Mouse (Mus musculus) heart, embryonic 15.5 days (tissue): ENCODE measurements at regions not wholly inside any gene's neighbourhood (a gene's known extent, or its start where the extent isn't known, plus 50 kb on each side); places are given as distances from the start of the nearest gene placed in this dataset.

Source experiments
- ATAC-seq: fragments of 200-750 bp; cut with Nextera tagmentation; replicated peaks from 2 replicates; pipeline ENCODE4 v1.8.0; 2017; ENCODE audit warnings: low read depth, moderate TSS enrichment; ENCODE audit not compliant: insufficient number of reproducible peaks, insufficient read depth, low FRiP score
- H3K27ac ChIP-seq: fragments of 300-500 bp; sonication (generic); 2 replicates; pipeline ENCODE4 v1.5.1; 2015; ENCODE audit warnings: mild to moderate bottlenecking, inconsistent platforms
- H3K27me3 ChIP-seq: fragments of 300-500 bp; sonication (generic); 2 replicates; pipeline ENCODE4 v1.6.1; 2015; ENCODE audit warnings: inconsistent platforms
- H3K36me3 ChIP-seq: fragments of 300-500 bp; sonication (generic); 2 replicates; pipeline ENCODE4 v1.6.1; 2015; ENCODE audit warnings: mild to moderate bottlenecking, inconsistent platforms
- H3K4me1 ChIP-seq: fragments of 300-500 bp; sonication (generic); replicated peaks from 2 replicates; pipeline ENCODE4 v1.6.1; 2015; ENCODE audit warnings: inconsistent platforms
- H3K4me2 ChIP-seq: fragments of 300-500 bp; sonication (generic); 2 replicates; pipeline ENCODE4 v1.6.1; 2015; ENCODE audit warnings: inconsistent platforms, mild to moderate bottlenecking, moderate library complexity
- H3K4me3 ChIP-seq: fragments of 300-500 bp; sonication (generic); 2 replicates; pipeline ENCODE4 v1.5.1; 2015; ENCODE audit warnings: mild to moderate bottlenecking, inconsistent platforms
- H3K9ac ChIP-seq: fragments of 300-500 bp; sonication (generic); 2 replicates; pipeline ENCODE4 v1.6.1; 2015; ENCODE audit warnings: mild to moderate bottlenecking, inconsistent platforms
- H3K9me3 ChIP-seq: fragments of 300-500 bp; sonication (generic); replicated peaks from 2 replicates; pipeline ENCODE4 v1.6.1; 2016; ENCODE audit warnings: inconsistent platforms
- WGBS: fragments of 180-500 bp; shearing (Covaris S2); methylation state at CpG from one replicate; pipeline ENCODE4 v1.1.7; 2015; ENCODE audit warnings: mixed read lengths; 5-methylcytosine and 5-hydroxymethylcytosine counted together

GRCm38 (mm10) chr8:12487201-12487600 is 85.6 kb upstream of the Spaca7 start:
- Histone ChIP-seq H3K27me3 (peaks cover 40% of the 10 kb centered on the region), H3K4me3 (no peak overlapping the region), H3K9ac (no peak overlapping the region), H3K4me1 (0 out of 2 replicates have a peak, but pooled peaks cover 4% of the 10 kb centered on the region), H3K4me2 (no peak overlapping the region), H3K27ac (no peak overlapping the region), H3K36me3 (no peaks in the 10 kb centered on the region), H3K9me3 (no peaks in the 10 kb centered on the region)
- ATAC-seq = no peak
- WGBS = 45% methylated on average over 11 of the region's 11 CpGs

- WGBS = 84% methylated on average over 5 of the region's 5 CpGs
- Histone ChIP-seq H3K27ac (no peak overlapping the region), H3K4me1 (0 out of 2 replicates have a peak, but pooled peaks cover 4% of the 10 kb centered on the region), H3K9me3 (no peaks in the 10 kb centered on the region), H3K4me2 (no peak overlapping the region), H3K4me3 (no peak overlapping the region), H3K9ac (no peak overlapping the region), H3K27me3 (peaks cover 36% of the 10 kb centered on the region), H3K36me3 (no peaks in the 10 kb centered on the region)
- ATAC-seq = no peak
Observed at GRCm38 (mm10) chr8:12489194-12489593, 83.6 kb upstream of the Spaca7 start.

- 47% methylated on average over 6 of the region's 6 CpGs for WGBS
- Histone ChIP-seq H3K9me3 (no peaks in the 10 kb centered on the region), H3K36me3 (no peaks in the 10 kb centered on the region), H3K27me3 (peaks cover 37% of the 10 kb centered on the region), H3K4me3 (no peak overlapping the region), H3K9ac (no peak overlapping the region), H3K4me2 (no peak overlapping the region), H3K27ac (no peak overlapping the region), H3K4me1 (0 out of 2 replicates have a peak, but pooled peaks cover 4% of the 10 kb centered on the region)
- no peak for ATAC-seq
Observed at GRCm38 (mm10) chr8:12491472-12491871, 81.4 kb upstream of the Spaca7 start.

- 66% methylated on average over 2 of the region's 2 CpGs for WGBS
- Histone ChIP-seq H3K4me2 (no peak overlapping the region), H3K4me1 (0 out of 2 replicates have a peak, but pooled peaks cover 4% of the 10 kb centered on the region), H3K36me3 (no peaks in the 10 kb centered on the region), H3K27me3 (peaks cover 34% of the 10 kb centered on the region), H3K4me3 (no peak overlapping the region), H3K27ac (no peak overlapping the region), H3K9ac (no peak overlapping the region), H3K9me3 (no peaks in the 10 kb centered on the region)
- ATAC-seq = no peak
Observed at GRCm38 (mm10) chr8:12492461-12492860, 80.4 kb upstream of the Spaca7 start.

- 58% methylated on average over 9 of the region's 9 CpGs for WGBS
Observed at GRCm38 (mm10) chr8:12494559-12494958, 78.3 kb upstream of the Spaca7 start.

GRCm38 (mm10) chr8:12497420-12497819 is 75.4 kb upstream of the Spaca7 start:
- Histone ChIP-seq H3K27ac (no peak overlapping the region), H3K4me1 (peaks cover 7% of the 10 kb centered on the region), H3K9ac (no peak overlapping the region), H3K9me3 (no peaks in the 10 kb centered on the region), H3K4me2 (no peak overlapping the region), H3K27me3 (peaks cover 79% of the 10 kb centered on the region), H3K4me3 (no peak overlapping the region), H3K36me3 (no peaks in the 10 kb centered on the region)
- ATAC-seq = no peak
- 11% methylated on average over 6 of the region's 6 CpGs for WGBS

More at GRCm38 (mm10) chr8:12494559-12494958, 78.3 kb upstream of the Spaca7 start:
- ATAC-seq = no peak
- 0 out of 2 replicates have a peak, but pooled peaks cover 4% of the 10 kb centered on the region for H3K4me1 ChIP-seq
- no peaks in the 10 kb centered on the region for H3K9me3 ChIP-seq
- H3K4me2 ChIP-seq = no peak overlapping the region
- no peak overlapping the region for H3K4me3 ChIP-seq
- H3K36me3 ChIP-seq = no peaks in the 10 kb centered on the region
- H3K27me3 ChIP-seq = peaks cover 50% of the 10 kb centered on the region
- no peak overlapping the region for H3K9ac ChIP-seq
- H3K27ac ChIP-seq = no peak overlapping the region

GRCm38 (mm10) chr8:12499658-12500057 is 73.2 kb upstream of the Spaca7 start:
- Histone ChIP-seq H3K27me3 (peaks cover 84% of the 10 kb centered on the region), H3K4me1 (peaks cover 12% of the 10 kb centered on the region), H3K27ac (no peak overlapping the region), H3K36me3 (no peaks in the 10 kb centered on the region), H3K9ac (no peak overlapping the region), H3K9me3 (no peaks in the 10 kb centered on the region), H3K4me3 (no peak overlapping the region), H3K4me2 (no peak overlapping the region)
- WGBS = 6% methylated on average over 5 of the region's 5 CpGs
- ATAC-seq = no peak

- Histone ChIP-seq H3K36me3 (no peaks in the 10 kb centered on the region), H3K4me2 (no peak overlapping the region), H3K27me3 (peaks cover 85% of the 10 kb centered on the region), H3K4me3 (no peak overlapping the region), H3K9ac (no peak overlapping the region), H3K9me3 (no peaks in the 10 kb centered on the region), H3K27ac (no peak overlapping the region), H3K4me1 (peaks cover 12% of the 10 kb centered on the region)
- no peak for ATAC-seq
- WGBS = 52% methylated on average over 3 of the region's 3 CpGs
Observed at GRCm38 (mm10) chr8:12500291-12500690, 72.5 kb upstream of the Spaca7 start.

GRCm38 (mm10) chr8:12501824-12502223 is 71.0 kb upstream of the Spaca7 start:
- Histone ChIP-seq H3K4me2 (peak overlapping the region; percentile 64), H3K27ac (no peak overlapping the region), H3K4me3 (peak overlapping the region; percentile 40), H3K9ac (no peak overlapping the region), H3K27me3 (peaks cover 90% of the 10 kb centered on the region), H3K9me3 (no peaks in the 10 kb centered on the region), H3K36me3 (no peaks in the 10 kb centered on the region), H3K4me1 (peaks cover 12% of the 10 kb centered on the region)
- ATAC-seq = no peak
- 4% methylated on average over 11 of the region's 11 CpGs for WGBS

- whole genome bisulfite sequencing = 1% methylated on average over 22 of the region's 22 CpGs
- no peak; the same call in 1 of the 2 replicates for ATAC-seq
- no peaks in the 10 kb centered on the region for H3K9me3 ChIP-seq
- no peak overlapping the region for H3K9ac ChIP-seq
- peak overlapping the region; percentile 40 for H3K4me3 ChIP-seq
- H3K27ac ChIP-seq = no peak overlapping the region
- peaks cover 93% of the 10 kb centered on the region for H3K27me3 ChIP-seq
- peaks cover 12% of the 10 kb centered on the region for H3K4me1 ChIP-seq
- H3K4me2 ChIP-seq = peak overlapping the region; percentile 64
- no peaks in the 10 kb centered on the region for H3K36me3 ChIP-seq
Observed at GRCm38 (mm10) chr8:12502321-12502775, 70.5 kb upstream of the Spaca7 start.

GRCm38 (mm10) chr8:12502856-12503255 is 70.0 kb upstream of the Spaca7 start:
- 18% methylated on average over 6 of the region's 6 CpGs for WGBS
- Histone ChIP-seq H3K4me1 (peaks cover 12% of the 10 kb centered on the region), H3K9me3 (no peaks in the 10 kb centered on the region), H3K27me3 (peaks cover 91% of the 10 kb centered on the region), H3K9ac (no peak overlapping the region), H3K4me3 (peak overlapping the region; percentile 40; the same call in 1 of the 2 replicates), H3K36me3 (no peaks in the 10 kb centered on the region), H3K27ac (no peak overlapping the region), H3K4me2 (peak overlapping the region; percentile 64)
- no peak for ATAC-seq

GRCm38 (mm10) chr8:12503344-12503743 is 69.5 kb upstream of the Spaca7 start:
- no peaks in the 10 kb centered on the region for H3K9me3 ChIP-seq
- no peak overlapping the region for H3K4me3 ChIP-seq
- no peak for ATAC-seq
- H3K4me2 ChIP-seq = no peak overlapping the region
- no peaks in the 10 kb centered on the region for H3K36me3 ChIP-seq
- H3K27ac ChIP-seq = no peak overlapping the region
- no peak overlapping the region for H3K9ac ChIP-seq
- WGBS = 11% methylated on average over 14 of the region's 14 CpGs
- peaks cover 87% of the 10 kb centered on the region for H3K27me3 ChIP-seq
- peaks cover 12% of the 10 kb centered on the region for H3K4me1 ChIP-seq
